Mouse (Mus musculus): ENCODE measurements around the gene Gtf3c1. TPM values are rescaled to one million over a fixed set of nuclear protein-coding genes. Genes with fewer than 3 reads are reported as not detected.

The Gtf3c1 gene
- total RNA-seq, 4 experiments from 2014 or later: 98.4 to 122 (median 108) TPM

GRCm38 (mm10) chr7:125620077-125620476 is 87.5 kb downstream of the Gtf3c1 start:
- DNase-seq (ENCODE audit: low spot score in 2 of 2): no peak

GRCm38 (mm10) chr7:125618016-125618415 is 89.6 kb downstream of the Gtf3c1 start:
- DNase-seq (ENCODE audit: low spot score in 2 of 2): no peak

GRCm38 (mm10) chr7:125615453-125615852 is 92.1 kb downstream of the Gtf3c1 start:
- DNase-seq (ENCODE audit: low spot score in 2 of 2): no peak

- no peak for DNase-seq (ENCODE audit: low spot score in 2 of 2)
These were observed 94.0 kb downstream of the Gtf3c1 start for GRCm38 (mm10) chr7:125613579-125613978.

GRCm38 (mm10) chr7:125608183-125608688 is 99.3 kb downstream of the Gtf3c1 start:
- no peak for DNase-seq (ENCODE audit: low spot score in 2 of 2)

- DNase-seq (ENCODE audit: low spot score in 2 of 2): no peak
These were observed 100.0 kb downstream of the Gtf3c1 start for GRCm38 (mm10) chr7:125607384-125608182.

- no peak for DNase-seq (ENCODE audit: low spot score in 2 of 2)
These were observed 101.1 kb downstream of the Gtf3c1 start for GRCm38 (mm10) chr7:125606265-125607164.

GRCm38 (mm10) chr7:125605725-125606139 is 101.8 kb downstream of the Gtf3c1 start:
- no peak for DNase-seq (ENCODE audit: low spot score in 2 of 2)

GRCm38 (mm10) chr7:125604362-125605319 is 102.9 kb downstream of the Gtf3c1 start:
- no peak for DNase-seq (ENCODE audit: low spot score in 2 of 2)

GRCm38 (mm10) chr7:125603185-125603631 is 104.4 kb downstream of the Gtf3c1 start, which contains the start of gene Il21r:
Gene Il21r (plus strand): TSS chr7:125603429.
- no peak for DNase-seq (ENCODE audit: low spot score in 2 of 2)

- DNase-seq (ENCODE audit: low spot score in 2 of 2): no peak
These were observed 105.6 kb downstream of the Gtf3c1 start for GRCm38 (mm10) chr7:125601821-125602448.

- no peak for DNase-seq (ENCODE audit: low spot score in 2 of 2)
These were observed 106.3 kb downstream of the Gtf3c1 start for GRCm38 (mm10) chr7:125601280-125601670.

- no peak for DNase-seq (ENCODE audit: low spot score in 2 of 2)
These were observed 106.8 kb downstream of the Gtf3c1 start for GRCm38 (mm10) chr7:125600612-125601279.

GRCm38 (mm10) chr7:125600136-125600535 is 107.4 kb downstream of the Gtf3c1 start:
- no peak for DNase-seq (ENCODE audit: low spot score in 2 of 2)

GRCm38 (mm10) chr7:125599373-125599973 is 108.1 kb downstream of the Gtf3c1 start:
- no peak for DNase-seq (ENCODE audit: low spot score in 2 of 2)

- DNase-seq (ENCODE audit: low spot score in 2 of 2): no peak
These were observed 109.8 kb downstream of the Gtf3c1 start for GRCm38 (mm10) chr7:125597516-125598347.

GRCm38 (mm10) chr7:125597083-125597482 is 110.5 kb downstream of the Gtf3c1 start:
- no peak for DNase-seq (ENCODE audit: low spot score in 2 of 2)

GRCm38 (mm10) chr7:125596406-125596805 is 111.2 kb downstream of the Gtf3c1 start:
- DNase-seq (ENCODE audit: low spot score in 2 of 2): no peak
